Mouse (Mus musculus): Measurements from ENCODE around the gene Fam20b. TPM values are rescaled to one million over a fixed set of nuclear protein-coding genes. Genes with fewer than 3 reads are reported as not detected.

The Fam20b gene
- total RNA-seq, 2 experiments from 2014 or later, result 59.9 to 61.3 TPM

DNA sequence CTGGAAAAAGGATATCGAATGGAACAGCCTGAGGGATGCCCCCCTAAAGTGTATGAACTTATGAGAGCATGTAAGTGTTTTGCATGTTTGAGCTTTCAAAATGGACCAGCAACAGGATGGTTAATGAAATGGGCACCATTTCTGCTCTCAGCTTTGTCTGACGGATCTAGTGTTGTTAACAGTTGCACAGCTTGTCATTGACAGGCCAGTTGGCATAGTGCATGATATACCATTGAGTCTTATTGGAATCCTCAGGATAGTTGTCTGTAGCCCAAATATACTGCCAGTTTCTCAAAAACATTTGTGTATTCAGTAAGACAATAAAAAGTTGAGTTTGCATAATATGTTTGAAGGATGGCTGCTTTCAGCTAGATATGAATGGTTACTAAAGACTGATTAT, 83.7 kb downstream of the Fam20b start:
- no peak for DNase-seq

DNA sequence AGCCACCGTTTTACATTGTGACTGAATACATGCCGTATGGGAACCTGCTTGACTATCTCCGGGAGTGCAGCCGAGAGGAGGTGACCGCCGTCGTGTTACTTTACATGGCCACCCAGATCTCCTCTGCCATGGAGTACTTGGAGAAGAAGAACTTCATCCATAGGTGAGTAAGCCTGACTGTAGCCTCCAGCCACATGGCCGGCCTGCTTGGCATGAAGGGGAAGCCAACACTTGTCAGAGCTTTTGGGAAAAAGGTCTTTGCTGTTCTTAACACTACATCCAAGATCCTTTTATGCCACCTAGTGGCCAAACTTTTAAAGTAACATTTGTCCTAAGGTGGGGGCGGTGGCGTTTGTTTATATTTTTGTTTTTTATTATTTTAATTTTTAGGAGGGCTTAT, 85.8 kb downstream of the Fam20b start:
- DNase-seq, result peak; percentile 36 to 78

DNA sequence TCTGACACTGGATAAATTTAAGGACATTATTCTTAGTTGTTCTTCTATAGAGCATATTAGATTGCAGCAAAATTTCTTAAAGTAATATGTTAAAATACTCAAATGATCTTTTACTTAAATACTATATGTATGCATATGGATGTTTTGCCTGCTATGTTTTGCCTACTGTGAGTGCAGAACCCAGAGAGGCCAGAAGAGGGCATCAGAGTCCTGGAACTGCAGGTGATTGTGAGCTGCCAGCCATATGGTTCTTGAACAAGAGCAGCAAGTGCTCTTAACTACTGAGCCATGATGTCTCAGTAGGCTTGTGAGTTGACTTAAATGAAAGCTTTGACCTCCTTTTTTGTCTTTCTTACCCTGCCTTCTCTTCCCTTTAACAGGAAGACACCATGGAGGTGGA, 87.9 kb downstream of the Fam20b start:
- no peak for DNase-seq

DNA sequence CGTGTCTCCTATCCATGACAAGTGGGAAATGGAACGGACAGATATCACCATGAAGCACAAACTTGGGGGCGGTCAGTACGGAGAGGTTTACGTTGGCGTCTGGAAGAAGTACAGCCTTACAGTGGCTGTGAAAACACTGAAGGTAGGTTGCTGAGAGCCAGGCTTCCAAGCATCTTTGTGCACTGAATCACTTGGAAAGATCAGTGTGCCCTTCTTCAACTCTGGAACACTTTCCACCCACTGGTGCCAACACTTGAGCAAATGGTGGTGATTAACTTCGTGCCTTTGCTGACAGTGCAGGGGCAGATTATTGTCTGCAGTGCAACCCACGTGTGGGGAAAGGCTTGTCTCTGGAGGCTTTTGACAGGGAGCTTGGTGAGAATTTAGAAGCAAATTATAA, 88.9 kb downstream of the Fam20b start:
- no peak for DNase-seq

Other genes starting within 250 kb of the Fam20b start
- 10 to 100 TPM in 1 of 2 experiments, 1 to 10 TPM in 1; 8.2 to 11.9 TPM for gene Soat1, start 244.8 kb downstream of the Fam20b start, total RNA-seq (2021)
- gene Gm10031, start 195.1 kb downstream of the Fam20b start, total RNA-seq (2021), result 10 to 100 TPM; 47.2 to 51.9 TPM
- gene Abl2, start 160.3 kb downstream of the Fam20b start, total RNA-seq (2021), result 10 to 100 TPM; 24.4 to 26.1 TPM
- gene Tor3a, start 44.7 kb downstream of the Fam20b start, total RNA-seq (2021), result 1 to 10 TPM; 9.2 to 9.9 TPM
- gene Angptl1, start 119.5 kb upstream of the Fam20b start, total RNA-seq (2021), result 1 to 10 TPM; 2.1 to 3.1 TPM
- gene Ralgps2, start 220.5 kb upstream of the Fam20b start, total RNA-seq (2021), result 10 to 100 TPM in 1 of 2 experiments, 1 to 10 TPM in 1; 9.3 to 11.4 TPM